Mouse (Mus musculus) bone marrow, adult 2 months (tissue): ENCODE data around the gene Nucb2. TPM values are rescaled to one million over a fixed set of nuclear protein-coding genes. Genes with fewer than 3 reads are reported as not detected.
A peak's percentile ranks its signal among the peaks of the same experiment; 100 is the strongest.

ENCODE experiments used
- H3K27ac ChIP-seq: fragments of 200-500 bp; 2 replicates; pipeline ENCODE4 v1.5.1; 2012; ENCODE audit warnings: low read depth, mild to moderate bottlenecking, control low read depth, inconsistent platforms, low read length; ENCODE audit not compliant: control insufficient read depth, poor library complexity, insufficient read depth
- H3K4me1 ChIP-seq: fragments of 200-500 bp; 2 replicates; pipeline ENCODE4 v1.6.1; 2011; ENCODE audit warnings: low read length; ENCODE audit not compliant: control insufficient read depth, insufficient read depth
- H3K4me3 ChIP-seq: fragments of 200-500 bp; replicated peaks from 2 replicates; pipeline ENCODE3; 2011; ENCODE audit warnings: mild to moderate bottlenecking, low read depth, low read length, control low read depth; ENCODE audit not compliant: control insufficient read depth
- CTCF ChIP-seq: fragments of 200-500 bp; IDR thresholded peaks from 2 replicates; pipeline ENCODE4 v1.5.1; 2011; ENCODE audit warnings: low read length, control low read depth; ENCODE audit not compliant: control insufficient read depth, insufficient read depth
- POLR2A ChIP-seq: fragments of 200-500 bp; IDR thresholded peaks from 2 replicates; pipeline ENCODE4 v1.6.1; 2011; ENCODE audit warnings: low read depth, mild to moderate bottlenecking, control low read depth, low read length, borderline replicate concordance; ENCODE audit not compliant: control insufficient read depth
- WGBS: fragments of 180-500 bp; shearing (Covaris S2); methylation state at CpG from one replicate; pipeline ENCODE4 v1.1.7; 2018; 5-methylcytosine and 5-hydroxymethylcytosine counted together
- polyA plus RNA-seq: library from polyadenylated mRNA; stranded (reverse); fragments of >200 nt; gene quantifications from 2 replicates; pipeline ENCODE4 v1.2.4, GENCODE M21; 2011; ENCODE audit warnings: low replicate concordance; ENCODE audit not compliant: missing spikeins, insufficient read depth, insufficient read length

The Nucb2 gene
- polyA plus RNA-seq, 1 experiment, result 23.0 TPM

DNA sequence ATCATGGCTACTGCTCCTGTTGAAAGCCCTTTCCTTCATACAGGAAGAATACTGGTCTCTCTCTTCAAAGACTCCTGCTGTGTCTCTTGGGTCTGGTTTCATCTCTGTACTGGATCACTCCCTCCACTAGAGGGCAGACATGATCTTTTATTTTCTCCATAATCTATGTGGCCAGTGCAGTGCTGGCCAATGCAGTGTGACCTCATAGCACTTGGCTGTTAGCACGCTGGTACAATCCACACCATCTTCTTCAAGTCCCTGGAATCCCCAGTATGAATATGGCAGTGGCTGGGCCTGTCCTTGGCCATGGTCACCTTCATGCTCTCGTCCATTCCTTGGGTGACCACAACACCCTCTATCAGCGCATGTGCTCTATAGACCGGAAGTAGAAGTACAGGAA lies 27.1 kb downstream of the Nucb2 start:
- Histone ChIP-seq H3K4me1 (no peaks in the 10 kb centered on the region; the same call in 1 of the 2 replicates), H3K27ac (no peak overlapping the region), H3K4me3 (no peak overlapping the region)
- TF ChIP-seq CTCF (peak; percentile 23; the same call in 1 of the 2 replicates), POLR2A (no peak)
- WGBS, result 74% methylated on average over 4 of the region's 4 CpGs

DNA sequence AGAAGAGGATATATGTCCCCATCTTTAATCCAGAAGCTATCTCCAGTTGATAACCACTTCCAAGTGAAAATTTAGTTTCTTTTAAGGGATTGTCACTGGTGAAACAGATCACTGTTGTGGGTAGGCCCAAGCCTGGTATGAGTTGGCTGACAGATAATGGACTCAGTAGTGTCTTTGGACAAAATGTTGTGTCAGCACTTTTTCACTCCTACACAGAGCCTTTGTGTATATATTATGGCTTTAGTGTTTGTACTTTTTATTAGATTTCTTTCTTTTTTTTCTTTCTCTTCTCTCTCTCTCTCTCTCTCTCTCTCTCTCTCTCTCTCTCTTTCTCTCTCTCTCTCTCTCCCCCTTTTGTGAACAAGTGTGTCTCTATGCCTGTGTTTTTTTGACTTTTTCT lies 52.7 kb downstream of the Nucb2 start:
- H3K4me3 ChIP-seq, result no peak overlapping the region
- no peak overlapping the region for H3K27ac ChIP-seq
- no peak for TF ChIP-seq CTCF
- no peak for TF ChIP-seq POLR2A
- no peaks in the 10 kb centered on the region; the same call in 1 of the 2 replicates for H3K4me1 ChIP-seq

DNA sequence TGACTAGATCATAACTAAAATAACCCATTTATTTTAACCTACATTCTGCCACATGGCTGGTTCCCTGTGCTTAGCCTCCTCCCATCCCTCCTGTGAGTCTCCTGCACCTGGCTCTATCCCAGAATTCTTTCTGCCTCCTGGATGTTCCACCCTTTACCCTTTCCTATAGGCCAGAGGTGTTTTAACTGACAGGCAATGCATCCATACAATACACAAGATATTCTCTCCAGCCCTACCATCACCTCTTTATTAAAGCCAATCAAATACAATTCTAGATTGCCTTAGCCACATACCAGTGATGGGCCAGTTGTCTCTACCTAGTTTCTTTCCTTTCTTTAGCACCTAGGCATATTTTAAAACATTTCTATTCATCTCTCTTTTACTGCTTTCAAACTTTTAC lies 70.4 kb downstream of the Nucb2 start:
- no peak overlapping the region for H3K27ac ChIP-seq
- no peak for TF ChIP-seq CTCF
- no peak for TF ChIP-seq POLR2A
- no peaks in the 10 kb centered on the region for H3K4me1 ChIP-seq
- H3K4me3 ChIP-seq, result no peak overlapping the region

Other genes starting within 250 kb of the Nucb2 start
- gene Plekha7, start 196.0 kb upstream of the Nucb2 start, polyA plus RNA-seq, result 4.8 TPM in 1 of 2 replicates, not detected in the other
- gene Rps13, start 170.2 kb upstream of the Nucb2 start, polyA plus RNA-seq, result 90.8 and 446 TPM in 2 replicates
- gene Pik3c2a, start 60.9 kb upstream of the Nucb2 start, polyA plus RNA-seq, result 0.79 and 3.9 TPM in 2 replicates